Mouse (Mus musculus): ENCODE measurements at regions not wholly inside any gene's neighbourhood (a gene's known extent, or its start where the extent isn't known, plus 50 kb on each side); places are given as distances from the start of the nearest gene placed in this dataset.
A peak's percentile ranks its signal among the peaks of the same experiment; 100 is the strongest.

GRCm38 (mm10) chrX:42332906-42333305 is 156.6 kb upstream of the Tex13c2 start:
- 66% methylated on average over 7 of the region's 7 CpGs for WGBS
- DNase-seq (ENCODE audit: low spot score) (no peak), ATAC-seq (replicated peaks; ENCODE audit: low FRiP score, low TSS enrichment, low read depth) (no peak)
- H3K9ac ChIP-seq (ENCODE audit: low read length): no peak overlapping the region
- no peaks in the 10 kb centered on the region for H3K27me3 ChIP-seq (replicated peaks; ENCODE audit: control insufficient read depth, insufficient read depth, low read length)
- no peaks in the 10 kb centered on the region for H3K4me1 ChIP-seq (replicated peaks; ENCODE audit: control insufficient read depth, insufficient read depth, low read length)
- no peak overlapping the region for H3K4me2 ChIP-seq (ENCODE audit: low read length)
- H3K4me3 ChIP-seq (ENCODE audit: low read depth, low read length): no peak overlapping the region
- no peak overlapping the region for H3K27ac ChIP-seq (ENCODE audit: low read depth)
- no peaks in the 10 kb centered on the region for H3K36me3 ChIP-seq (ENCODE audit: control insufficient read depth, insufficient read depth, low read length)
- no peaks in the 10 kb centered on the region for H3K9me3 ChIP-seq (ENCODE audit: control insufficient read depth, low read length)

DNA sequence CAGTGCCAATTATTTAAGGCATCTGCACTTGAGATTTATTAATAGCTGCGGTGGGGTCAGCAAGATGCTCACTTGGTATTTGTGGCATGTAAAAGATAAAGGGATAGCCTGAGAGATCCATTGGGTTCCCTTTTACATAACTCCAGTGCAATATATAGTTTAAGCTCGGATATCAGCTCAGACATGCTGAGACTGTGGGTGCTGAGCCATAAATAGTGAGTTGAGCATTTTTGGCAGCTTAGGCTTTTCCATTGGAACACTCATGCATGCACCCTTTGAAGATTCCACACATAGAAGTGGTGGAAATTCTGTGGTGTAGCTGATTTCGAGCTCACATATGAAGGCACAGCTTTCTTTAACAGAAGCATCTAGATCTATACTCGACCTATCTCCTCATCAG is 155.9 kb upstream of the Tex13c2 start:
- ATAC-seq (replicated peaks; ENCODE audit: low FRiP score, low TSS enrichment, low read depth): no peak
- Histone ChIP-seq H3K4me1 (replicated peaks; ENCODE audit: control insufficient read depth, insufficient read depth, low read length) (no peaks in the 10 kb centered on the region), H3K27ac (ENCODE audit: low read depth) (no peak overlapping the region), H3K36me3 (ENCODE audit: control insufficient read depth, insufficient read depth, low read length) (no peaks in the 10 kb centered on the region), H3K27me3 (replicated peaks; ENCODE audit: control insufficient read depth, insufficient read depth, low read length) (no peaks in the 10 kb centered on the region), H3K9me3 (ENCODE audit: control insufficient read depth, low read length) (no peaks in the 10 kb centered on the region), H3K4me2 (ENCODE audit: low read length) (no peak overlapping the region), H3K4me3 (ENCODE audit: low read depth, low read length) (no peak overlapping the region), H3K9ac (ENCODE audit: low read length) (no peak overlapping the region)
- DNase-seq (ENCODE audit: low spot score): no peak
- WGBS: 70% methylated on average over 4 of the region's 4 CpGs

DNA sequence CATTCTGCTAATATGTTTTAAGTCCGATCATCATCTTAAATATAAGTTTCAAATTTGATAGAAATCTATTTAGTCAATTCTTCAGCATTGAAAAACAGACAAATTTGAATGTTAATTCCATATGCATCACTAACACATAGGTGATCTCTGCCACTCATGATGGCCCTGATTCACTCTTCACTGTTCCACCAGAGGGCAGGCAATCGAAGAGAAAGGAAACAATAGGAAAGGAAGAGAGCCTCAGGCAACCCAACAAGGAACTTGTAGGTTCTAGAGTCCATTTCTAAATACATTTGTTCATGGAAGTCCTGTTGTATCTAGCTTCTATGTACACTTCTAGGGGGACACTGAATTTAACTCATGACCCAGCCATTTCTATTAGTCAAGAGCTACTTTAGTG is 154.7 kb upstream of the Tex13c2 start:
- Histone ChIP-seq H3K4me2 (ENCODE audit: low read length) (no peak overlapping the region), H3K9me3 (ENCODE audit: control insufficient read depth, low read length) (no peaks in the 10 kb centered on the region), H3K4me1 (replicated peaks; ENCODE audit: control insufficient read depth, insufficient read depth, low read length) (no peaks in the 10 kb centered on the region), H3K27me3 (replicated peaks; ENCODE audit: control insufficient read depth, insufficient read depth, low read length) (no peaks in the 10 kb centered on the region), H3K36me3 (ENCODE audit: control insufficient read depth, insufficient read depth, low read length) (no peaks in the 10 kb centered on the region), H3K27ac (ENCODE audit: low read depth) (no peak overlapping the region), H3K4me3 (ENCODE audit: low read depth, low read length) (no peak overlapping the region), H3K9ac (ENCODE audit: low read length) (no peak overlapping the region)
- ATAC-seq (replicated peaks; ENCODE audit: low FRiP score, low TSS enrichment, low read depth) (no peak), DNase-seq (ENCODE audit: low spot score) (no peak)
- 93% methylated on average over 2 of the region's 2 CpGs for WGBS

- Histone ChIP-seq H3K9ac (ENCODE audit: low read length) (no peak overlapping the region), H3K4me3 (ENCODE audit: low read depth, low read length) (no peak overlapping the region), H3K9me3 (ENCODE audit: control insufficient read depth, low read length) (no peaks in the 10 kb centered on the region), H3K27me3 (replicated peaks; ENCODE audit: control insufficient read depth, insufficient read depth, low read length) (no peaks in the 10 kb centered on the region), H3K4me2 (ENCODE audit: low read length) (no peak overlapping the region), H3K4me1 (replicated peaks; ENCODE audit: control insufficient read depth, insufficient read depth, low read length) (no peaks in the 10 kb centered on the region), H3K27ac (ENCODE audit: low read depth) (no peak overlapping the region), H3K36me3 (ENCODE audit: control insufficient read depth, insufficient read depth, low read length) (no peaks in the 10 kb centered on the region)
- 82% methylated on average over 3 of the region's 3 CpGs for WGBS
- DNase-seq (ENCODE audit: low spot score) (no peak), ATAC-seq (replicated peaks; ENCODE audit: low FRiP score, low TSS enrichment, low read depth) (no peak)
Measured at GRCm38 (mm10) chrX:42336772-42337171, 152.7 kb upstream of the Tex13c2 start.

DNA sequence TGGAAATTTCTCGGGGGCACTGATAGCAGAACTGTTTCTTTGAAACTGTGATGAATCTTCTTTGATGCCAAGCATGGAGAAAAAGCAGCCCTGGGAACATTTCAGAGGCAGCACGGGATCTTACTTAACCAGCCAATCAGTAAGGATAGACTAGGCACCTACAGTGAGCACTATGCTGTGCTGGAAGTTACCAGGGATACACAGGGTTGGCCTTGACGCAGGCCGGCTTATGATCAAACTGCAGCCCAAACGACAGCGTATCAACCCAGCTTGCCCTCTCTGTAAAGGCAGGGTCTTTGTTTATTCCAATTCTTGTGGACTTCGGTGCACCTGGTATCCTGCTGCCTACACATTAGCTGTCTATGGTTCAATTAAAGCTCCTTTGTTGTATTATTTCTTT is 147.1 kb upstream of the Tex13c2 start:
- no peak overlapping the region for H3K4me3 ChIP-seq (ENCODE audit: low read depth, low read length)
- no peaks in the 10 kb centered on the region for H3K9me3 ChIP-seq (ENCODE audit: control insufficient read depth, low read length)
- H3K27me3 ChIP-seq (replicated peaks; ENCODE audit: control insufficient read depth, insufficient read depth, low read length): no peaks in the 10 kb centered on the region
- no peak overlapping the region for H3K4me2 ChIP-seq (ENCODE audit: low read length)
- 36% methylated on average over 7 of the region's 7 CpGs for WGBS
- ATAC-seq (replicated peaks; ENCODE audit: low FRiP score, low TSS enrichment, low read depth): no peak
- no peak for DNase-seq (ENCODE audit: low spot score)
- H3K9ac ChIP-seq (ENCODE audit: low read length): no peak overlapping the region
- H3K4me1 ChIP-seq (replicated peaks; ENCODE audit: control insufficient read depth, insufficient read depth, low read length): no peaks in the 10 kb centered on the region
- no peaks in the 10 kb centered on the region for H3K36me3 ChIP-seq (ENCODE audit: control insufficient read depth, insufficient read depth, low read length)
- no peak overlapping the region for H3K27ac ChIP-seq (ENCODE audit: low read depth)

GRCm38 (mm10) chrX:42342951-42343879 is 146.3 kb upstream of the Tex13c2 start:
- Histone ChIP-seq H3K4me2 (ENCODE audit: low read length) (peak overlapping the region; percentile 13; the same call in 1 of the 2 replicates), H3K27ac (ENCODE audit: low read depth) (no peak overlapping the region), H3K4me3 (ENCODE audit: low read depth, low read length) (no peak overlapping the region), H3K9me3 (ENCODE audit: control insufficient read depth, low read length) (no peaks in the 10 kb centered on the region), H3K27me3 (replicated peaks; ENCODE audit: control insufficient read depth, insufficient read depth, low read length) (no peaks in the 10 kb centered on the region), H3K9ac (ENCODE audit: low read length) (no peak overlapping the region), H3K36me3 (ENCODE audit: control insufficient read depth, insufficient read depth, low read length) (no peaks in the 10 kb centered on the region), H3K4me1 (replicated peaks; ENCODE audit: control insufficient read depth, insufficient read depth, low read length) (no peaks in the 10 kb centered on the region)
- WGBS: 15% methylated on average over 16 of the region's 16 CpGs
- no peak for ATAC-seq (replicated peaks; ENCODE audit: low FRiP score, low TSS enrichment, low read depth)
- peak; percentile 51 for DNase-seq (ENCODE audit: low spot score)

DNA sequence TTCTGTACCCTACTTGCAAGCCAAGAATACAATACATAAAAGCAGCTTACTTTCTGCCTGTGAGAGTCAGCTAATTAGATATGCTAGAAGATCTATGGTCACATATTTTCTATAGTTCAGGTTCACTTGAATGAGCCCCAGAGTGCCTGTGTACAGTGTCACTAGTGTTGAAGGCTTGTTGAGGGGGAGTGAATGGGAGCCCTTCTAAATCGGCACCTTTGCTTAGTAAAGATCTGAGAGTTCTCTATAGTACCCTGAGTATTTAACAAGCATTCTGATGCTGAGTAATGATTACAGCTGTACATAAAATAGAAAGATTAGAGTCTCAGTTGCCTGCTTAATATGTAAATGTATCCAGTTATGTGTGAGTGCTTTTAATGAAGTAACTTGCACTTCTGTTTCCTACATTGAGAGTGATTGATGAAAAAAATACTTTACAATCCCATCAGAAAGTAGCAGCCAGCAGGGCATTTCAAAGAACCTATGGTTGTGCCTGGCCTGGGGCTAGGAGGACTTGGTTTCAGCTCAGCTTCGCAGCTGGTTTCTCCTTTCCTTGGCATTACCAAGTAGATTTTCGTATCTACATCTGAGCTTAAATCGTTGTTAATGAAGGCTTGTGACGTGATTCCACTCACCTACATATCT is 136.8 kb upstream of the Tex13c2 start:
- Histone ChIP-seq H3K4me3 (ENCODE audit: low read depth, low read length) (no peak overlapping the region), H3K4me1 (replicated peaks; ENCODE audit: control insufficient read depth, insufficient read depth, low read length) (no peaks in the 10 kb centered on the region), H3K27ac (ENCODE audit: low read depth) (no peak overlapping the region), H3K9me3 (ENCODE audit: control insufficient read depth, low read length) (no peaks in the 10 kb centered on the region), H3K36me3 (ENCODE audit: control insufficient read depth, insufficient read depth, low read length) (no peaks in the 10 kb centered on the region), H3K9ac (ENCODE audit: low read length) (no peak overlapping the region), H3K27me3 (replicated peaks; ENCODE audit: control insufficient read depth, insufficient read depth, low read length) (no peaks in the 10 kb centered on the region), H3K4me2 (ENCODE audit: low read length) (no peak overlapping the region)
- 79% methylated on average over 5 of the region's 5 CpGs for WGBS
- no peak for DNase-seq (ENCODE audit: low spot score)
- ATAC-seq (replicated peaks; ENCODE audit: low FRiP score, low TSS enrichment, low read depth): no peak

DNA sequence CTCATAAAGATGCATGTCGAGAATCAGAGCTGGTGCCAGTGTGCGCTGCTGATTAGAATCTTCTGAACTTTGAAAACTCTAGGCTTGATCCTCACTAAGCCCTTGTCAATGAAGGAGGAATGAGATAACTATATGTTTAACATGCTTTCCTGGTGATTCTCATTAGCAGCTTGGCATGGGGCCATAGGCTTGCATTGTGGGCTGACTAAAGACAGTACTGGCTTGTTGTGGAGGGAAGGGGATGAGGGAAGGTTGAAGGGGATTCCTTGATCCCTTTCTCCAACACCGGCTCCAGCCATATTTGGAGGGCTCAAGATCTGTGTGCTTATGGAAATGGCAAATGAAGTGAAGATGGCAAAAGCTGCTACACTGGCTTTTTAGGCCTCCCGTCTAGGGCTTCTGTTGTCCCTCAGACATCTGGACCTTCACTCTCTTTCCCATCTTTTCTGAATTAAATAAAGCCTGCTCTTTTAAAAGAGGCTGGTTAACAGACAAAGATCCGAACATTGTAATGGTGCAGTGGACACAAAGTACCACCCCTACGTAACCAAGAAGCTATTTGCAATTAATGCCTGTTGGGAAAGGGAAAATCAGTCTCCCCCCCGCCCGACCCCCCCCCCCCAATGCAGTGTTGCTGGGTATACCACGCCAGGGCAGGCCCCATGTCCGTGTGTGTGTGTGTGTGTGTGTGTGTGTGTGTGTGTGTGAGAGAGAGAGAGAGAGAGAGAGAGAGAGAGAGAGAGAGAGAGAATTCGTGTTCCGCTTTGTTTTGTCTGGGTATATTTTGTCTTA is 129.9 kb upstream of the Tex13c2 start:
- DNase-seq (ENCODE audit: low spot score): no peak
- WGBS: 46% methylated on average over 11 of the region's 12 CpGs

More for the DNA sequence above, 129.9 kb upstream of the Tex13c2 start:
- H3K9ac ChIP-seq (ENCODE audit: low read length): no peak overlapping the region
- no peaks in the 10 kb centered on the region for H3K27me3 ChIP-seq (replicated peaks; ENCODE audit: control insufficient read depth, insufficient read depth, low read length)
- H3K4me1 ChIP-seq (replicated peaks; ENCODE audit: control insufficient read depth, insufficient read depth, low read length): no peaks in the 10 kb centered on the region
- no peaks in the 10 kb centered on the region for H3K9me3 ChIP-seq (ENCODE audit: control insufficient read depth, low read length)
- ATAC-seq (replicated peaks; ENCODE audit: low FRiP score, low TSS enrichment, low read depth): no peak
- peak overlapping the region; percentile 50 for H3K4me2 ChIP-seq (ENCODE audit: low read length)
- H3K27ac ChIP-seq (ENCODE audit: low read depth): no peak overlapping the region
- H3K4me3 ChIP-seq (ENCODE audit: low read depth, low read length): no peak overlapping the region
- H3K36me3 ChIP-seq (ENCODE audit: control insufficient read depth, insufficient read depth, low read length): no peaks in the 10 kb centered on the region
